Mouse (Mus musculus): ENCODE measurements around the gene Calr3. TPM values are rescaled to one million over a fixed set of nuclear protein-coding genes. Genes with fewer than 3 reads are reported as not detected.
A peak's percentile ranks its signal among the peaks of the same experiment; 100 is the strongest.

The Calr3 gene
- polyA plus RNA-seq (2014; fragmentation: Nextera tagmentation; extraction: Ambion mirVana) = 1.2 and 1.7 TPM in 2 replicates

GRCm38 (mm10) chr8:72443338-72443993, at the start of gene Calr3, which contains the start of gene 1700030K09Rik:
Gene Calr3, minus strand, starts transcription at chr8:72443870.
Gene 1700030K09Rik, plus strand, starts transcription at chr8:72443880.
- 7% methylated on average over 34 of the region's 34 CpGs for WGBS
- no peaks in the 10 kb centered on the region for H3K9me3 ChIP-seq (ENCODE audit: control insufficient read depth, low read length)
- H3K4me1 ChIP-seq (replicated peaks; ENCODE audit: control insufficient read depth, insufficient read depth, low read length) = no peaks in the 10 kb centered on the region; the same call in 1 of the 2 replicates
- DNase-seq (ENCODE audit: low spot score) = peak; percentile 98
- no peaks in the 10 kb centered on the region for H3K36me3 ChIP-seq (ENCODE audit: control insufficient read depth, insufficient read depth, low read length)
- H3K27me3 ChIP-seq (ENCODE audit: control insufficient read depth, insufficient read depth, low read length) = no peaks in the 10 kb centered on the region
- peak within 1 kb of the TSS; percentile 77 for H3K9ac ChIP-seq (ENCODE audit: low read length)
- no peak within 1 kb of the TSS; the same call in 1 of the 2 replicates for H3K27ac ChIP-seq (ENCODE audit: low read depth, low read length)
- H3K4me2 ChIP-seq (ENCODE audit: low read depth, low read length, severe bottlenecking) = peak within 1 kb of the TSS; percentile 66
- ATAC-seq (replicated peaks; ENCODE audit: low FRiP score) = peak; percentile 99
- peak within 1 kb of the TSS; percentile 30 for H3K4me3 ChIP-seq (ENCODE audit: low read depth, low read length)

- ATAC-seq (replicated peaks; ENCODE audit: low FRiP score) = no peak
- Histone ChIP-seq H3K9ac (ENCODE audit: low read length) (peak overlapping the region; percentile 57), H3K27me3 (ENCODE audit: control insufficient read depth, insufficient read depth, low read length) (no peaks in the 10 kb centered on the region), H3K9me3 (ENCODE audit: control insufficient read depth, low read length) (no peaks in the 10 kb centered on the region), H3K4me3 (ENCODE audit: low read depth, low read length) (peak overlapping the region; percentile 86), H3K4me2 (ENCODE audit: low read depth, low read length, severe bottlenecking) (peak overlapping the region; percentile 73), H3K36me3 (ENCODE audit: control insufficient read depth, insufficient read depth, low read length) (peaks cover 2% of the 10 kb centered on the region; the same call in 1 of the 2 replicates), H3K27ac (ENCODE audit: low read depth, low read length) (peak overlapping the region; percentile 28; the same call in 1 of the 2 replicates), H3K4me1 (replicated peaks; ENCODE audit: control insufficient read depth, insufficient read depth, low read length) (peaks cover 9% of the 10 kb centered on the region; the same call in 1 of the 2 replicates)
- 15% methylated on average over 8 of the region's 8 CpGs for WGBS
- no peak for DNase-seq (ENCODE audit: low spot score)
Measured at GRCm38 (mm10) chr8:72493381-72493780, 49.7 kb upstream of the Calr3 start.

- Histone ChIP-seq H3K9ac (ENCODE audit: low read length) (peak overlapping the region; percentile 84), H3K4me1 (replicated peaks; ENCODE audit: control insufficient read depth, insufficient read depth, low read length) (peaks cover 9% of the 10 kb centered on the region; the same call in 1 of the 2 replicates), H3K4me2 (ENCODE audit: low read depth, low read length, severe bottlenecking) (peak overlapping the region; percentile 91), H3K9me3 (ENCODE audit: control insufficient read depth, low read length) (no peaks in the 10 kb centered on the region), H3K27ac (ENCODE audit: low read depth, low read length) (peak overlapping the region; percentile 28; the same call in 1 of the 2 replicates), H3K27me3 (ENCODE audit: control insufficient read depth, insufficient read depth, low read length) (no peaks in the 10 kb centered on the region), H3K36me3 (ENCODE audit: control insufficient read depth, insufficient read depth, low read length) (peaks cover 2% of the 10 kb centered on the region; the same call in 1 of the 2 replicates), H3K4me3 (ENCODE audit: low read depth, low read length) (peak overlapping the region; percentile 86)
- DNase-seq (ENCODE audit: low spot score) (peak; percentile 100), ATAC-seq (replicated peaks; ENCODE audit: low FRiP score) (peak; percentile 97)
- under 1% methylated on average over 56 of the region's 56 CpGs for WGBS
Measured at GRCm38 (mm10) chr8:72492622-72493081, 49.0 kb upstream of the Calr3 start.

GRCm38 (mm10) chr8:72491680-72492621, 48.3 kb upstream of the Calr3 start, which contains the start of gene Slc35e1:
Gene Slc35e1, minus strand, starts transcription at chr8:72492614.
- Histone ChIP-seq H3K4me2 (ENCODE audit: low read depth, low read length, severe bottlenecking) (peak within 1 kb of the TSS; percentile 91), H3K9ac (ENCODE audit: low read length) (peak within 1 kb of the TSS; percentile 84), H3K4me1 (replicated peaks; ENCODE audit: control insufficient read depth, insufficient read depth, low read length) (peaks cover 9% of the 10 kb centered on the region; the same call in 1 of the 2 replicates), H3K27ac (ENCODE audit: low read depth, low read length) (peak within 1 kb of the TSS; percentile 37), H3K36me3 (ENCODE audit: control insufficient read depth, insufficient read depth, low read length) (peaks cover 2% of the 10 kb centered on the region; the same call in 1 of the 2 replicates), H3K4me3 (ENCODE audit: low read depth, low read length) (peak within 1 kb of the TSS; percentile 86), H3K9me3 (ENCODE audit: control insufficient read depth, low read length) (no peaks in the 10 kb centered on the region), H3K27me3 (ENCODE audit: control insufficient read depth, insufficient read depth, low read length) (no peaks in the 10 kb centered on the region)
- ATAC-seq (replicated peaks; ENCODE audit: low FRiP score) (peak; percentile 67), DNase-seq (ENCODE audit: low spot score) (no peak)
- under 1% methylated on average over 90 of the region's 98 CpGs for WGBS

- Histone ChIP-seq H3K4me2 (ENCODE audit: low read depth, low read length, severe bottlenecking) (peak overlapping the region; percentile 91; the same call in 1 of the 2 replicates), H3K27me3 (ENCODE audit: control insufficient read depth, insufficient read depth, low read length) (no peaks in the 10 kb centered on the region), H3K4me1 (replicated peaks; ENCODE audit: control insufficient read depth, insufficient read depth, low read length) (peaks cover 9% of the 10 kb centered on the region; the same call in 1 of the 2 replicates), H3K9me3 (ENCODE audit: control insufficient read depth, low read length) (no peaks in the 10 kb centered on the region), H3K4me3 (ENCODE audit: low read depth, low read length) (no peak overlapping the region), H3K27ac (ENCODE audit: low read depth, low read length) (no peak overlapping the region), H3K36me3 (ENCODE audit: control insufficient read depth, insufficient read depth, low read length) (peaks cover 2% of the 10 kb centered on the region; the same call in 1 of the 2 replicates), H3K9ac (ENCODE audit: low read length) (no peak overlapping the region)
- 79% methylated on average over 2 of the region's 2 CpGs for WGBS
- ATAC-seq (replicated peaks; ENCODE audit: low FRiP score) = no peak
- DNase-seq (ENCODE audit: low spot score) = no peak
Measured at GRCm38 (mm10) chr8:72491017-72491416, 47.3 kb upstream of the Calr3 start.

GRCm38 (mm10) chr8:72487014-72487413, 43.3 kb upstream of the Calr3 start:
- peaks cover 4% of the 10 kb centered on the region; the same call in 1 of the 2 replicates for H3K4me1 ChIP-seq (replicated peaks; ENCODE audit: control insufficient read depth, insufficient read depth, low read length)

GRCm38 (mm10) chr8:72485456-72486199, 42.0 kb upstream of the Calr3 start:
- no peaks in the 10 kb centered on the region for H3K27me3 ChIP-seq (ENCODE audit: control insufficient read depth, insufficient read depth, low read length)
- DNase-seq (ENCODE audit: low spot score) = no peak
- no peak overlapping the region for H3K4me3 ChIP-seq (ENCODE audit: low read depth, low read length)
- no peak overlapping the region for H3K9ac ChIP-seq (ENCODE audit: low read length)
- ATAC-seq (replicated peaks; ENCODE audit: low FRiP score) = no peak
- H3K9me3 ChIP-seq (ENCODE audit: control insufficient read depth, low read length) = no peaks in the 10 kb centered on the region
- no peaks in the 10 kb centered on the region for H3K4me1 ChIP-seq (replicated peaks; ENCODE audit: control insufficient read depth, insufficient read depth, low read length)
- H3K27ac ChIP-seq (ENCODE audit: low read depth, low read length) = no peak overlapping the region
- no peak overlapping the region for H3K4me2 ChIP-seq (ENCODE audit: low read depth, low read length, severe bottlenecking)
- H3K36me3 ChIP-seq (ENCODE audit: control insufficient read depth, insufficient read depth, low read length) = peaks cover 4% of the 10 kb centered on the region; the same call in 1 of the 2 replicates
- 81% methylated on average over 6 of the region's 6 CpGs for WGBS

More at GRCm38 (mm10) chr8:72487014-72487413, 43.3 kb upstream of the Calr3 start:
- Histone ChIP-seq H3K9ac (ENCODE audit: low read length) (no peak overlapping the region), H3K27me3 (ENCODE audit: control insufficient read depth, insufficient read depth, low read length) (no peaks in the 10 kb centered on the region), H3K36me3 (ENCODE audit: control insufficient read depth, insufficient read depth, low read length) (peaks cover 4% of the 10 kb centered on the region; the same call in 1 of the 2 replicates), H3K4me3 (ENCODE audit: low read depth, low read length) (no peak overlapping the region), H3K9me3 (ENCODE audit: control insufficient read depth, low read length) (no peaks in the 10 kb centered on the region), H3K4me2 (ENCODE audit: low read depth, low read length, severe bottlenecking) (no peak overlapping the region), H3K27ac (ENCODE audit: low read depth, low read length) (no peak overlapping the region)
- ATAC-seq (replicated peaks; ENCODE audit: low FRiP score) (no peak), DNase-seq (ENCODE audit: low spot score) (no peak)

Measured in forebrain, embryonic 11.5 days (tissue).